Mouse (Mus musculus) midbrain, embryonic 11.5 days (tissue): ENCODE results near the gene Ddx54. TPM values are rescaled to one million over a fixed set of nuclear protein-coding genes. Genes with fewer than 3 reads are reported as not detected.

Source experiments
- ATAC-seq: fragments of 200-750 bp; cut with Nextera tagmentation; 2 replicates; pipeline ENCODE4 v1.8.0; 2017; ENCODE audit warnings: moderate TSS enrichment, moderate library complexity; ENCODE audit not compliant: low FRiP score
- DNase-seq: peaks from one replicate; pipeline ENCODE4 v3.0.0; 2015; ENCODE audit warnings: low spot score; ENCODE audit errors: missing footprints
- H3K27ac ChIP-seq: fragments of 300-500 bp; sonication (generic); 2 replicates; pipeline ENCODE4 v1.5.1; 2014; ENCODE audit warnings: low read depth, low read length
- H3K27me3 ChIP-seq: fragments of 300-500 bp; sonication (generic); 2 replicates; pipeline ENCODE4 v1.6.1; 2014; ENCODE audit warnings: mild to moderate bottlenecking, low read length, moderate library complexity, mixed read lengths; ENCODE audit not compliant: control insufficient read depth, insufficient read depth
- H3K36me3 ChIP-seq: fragments of 300-500 bp; sonication (generic); 2 replicates; pipeline ENCODE4 v1.6.1; 2014; ENCODE audit warnings: mild to moderate bottlenecking, low read length, moderate library complexity, mixed read lengths; ENCODE audit not compliant: control insufficient read depth, insufficient read depth
- H3K4me1 ChIP-seq: fragments of 300-500 bp; sonication (generic); 2 replicates; pipeline ENCODE4 v1.6.1; 2014; ENCODE audit warnings: low read length; ENCODE audit not compliant: control insufficient read depth, insufficient read depth
- H3K4me2 ChIP-seq: fragments of 300-500 bp; sonication (generic); 2 replicates; pipeline ENCODE4 v1.6.1; 2014; ENCODE audit warnings: mild to moderate bottlenecking, moderate library complexity
- H3K4me3 ChIP-seq: fragments of 300-500 bp; sonication (generic); 2 replicates; pipeline ENCODE4 v1.5.1; 2014; ENCODE audit warnings: low read depth, low read length
- H3K9ac ChIP-seq: fragments of 300-500 bp; sonication (generic); 2 replicates; pipeline ENCODE4 v1.6.1; 2014; ENCODE audit warnings: low read length
- H3K9me3 ChIP-seq: fragments of 300-500 bp; sonication (generic); 2 replicates; pipeline ENCODE4 v1.6.1; 2016; ENCODE audit warnings: low read length; ENCODE audit not compliant: control insufficient read depth
- WGBS: fragments of 180-500 bp; shearing (Covaris S2); extraction: QIAGEN DNeasy Blood & Tissue Kit; methylation state at CpG from one replicate; pipeline ENCODE4 v1.1.7; 2014; 5-methylcytosine and 5-hydroxymethylcytosine counted together
- polyA plus RNA-seq: library from polyadenylated mRNA; unstranded; fragments of >200 nt; fragmentation: Nextera tagmentation; extraction: Ambion mirVana; gene quantifications from 2 replicates; pipeline ENCODE4 v1.2.1, GENCODE M21; 2014

Ddx54 gene
- polyA plus RNA-seq, 1 experiment from 2014 or later = 32.2 TPM

GRCm38 (mm10) chr5:120671865-120672264 is 59.3 kb downstream of the Ddx54 start:
- ATAC-seq (no peak), DNase-seq (no peak)
- Histone ChIP-seq H3K36me3 (no peaks in the 10 kb centered on the region), H3K27me3 (no peaks in the 10 kb centered on the region), H3K27ac (no peak overlapping the region), H3K9me3 (no peaks in the 10 kb centered on the region), H3K4me1 (no peaks in the 10 kb centered on the region), H3K9ac (no peak overlapping the region), H3K4me2 (no peak overlapping the region), H3K4me3 (no peak overlapping the region)
- 76% methylated on average over 3 of the region's 3 CpGs for WGBS

GRCm38 (mm10) chr5:120673626-120674025 is 61.1 kb downstream of the Ddx54 start:
- DNase-seq = peak; percentile 92
- WGBS = 10% methylated on average over 12 of the region's 12 CpGs
- no peak overlapping the region for H3K4me2 ChIP-seq
- no peak overlapping the region for H3K27ac ChIP-seq
- H3K9ac ChIP-seq = no peak overlapping the region
- no peak for ATAC-seq
- H3K9me3 ChIP-seq = no peaks in the 10 kb centered on the region
- no peaks in the 10 kb centered on the region for H3K36me3 ChIP-seq
- H3K4me3 ChIP-seq = no peak overlapping the region
- no peaks in the 10 kb centered on the region for H3K4me1 ChIP-seq
- H3K27me3 ChIP-seq = no peaks in the 10 kb centered on the region

- Histone ChIP-seq H3K4me1 (peaks cover 3% of the 10 kb centered on the region; the same call in 1 of the 2 replicates), H3K27me3 (no peaks in the 10 kb centered on the region), H3K4me3 (no peak overlapping the region), H3K36me3 (no peaks in the 10 kb centered on the region), H3K9me3 (no peaks in the 10 kb centered on the region), H3K27ac (no peak overlapping the region), H3K9ac (no peak overlapping the region), H3K4me2 (no peak overlapping the region)
- 41% methylated on average over 21 of the region's 21 CpGs for WGBS
- DNase-seq (no peak), ATAC-seq (peak; percentile 30; the same call in 1 of the 2 replicates)
Measured at GRCm38 (mm10) chr5:120674229-120675145, 61.9 kb downstream of the Ddx54 start.

- no peak overlapping the region for H3K4me2 ChIP-seq
- 28% methylated on average over 2 of the region's 2 CpGs for WGBS
- ATAC-seq (no peak), DNase-seq (no peak)
- H3K4me3 ChIP-seq = no peak overlapping the region
- H3K36me3 ChIP-seq = no peaks in the 10 kb centered on the region
- H3K27ac ChIP-seq = no peak overlapping the region
- no peaks in the 10 kb centered on the region for H3K9me3 ChIP-seq
- peaks cover 6% of the 10 kb centered on the region for H3K27me3 ChIP-seq
- H3K9ac ChIP-seq = no peak overlapping the region
- H3K4me1 ChIP-seq = peaks cover 11% of the 10 kb centered on the region
Measured at GRCm38 (mm10) chr5:120677516-120677915, 65.0 kb downstream of the Ddx54 start.

Other genes starting within 250 kb of the Ddx54 start
- gene Lhx5, start 181.0 kb upstream of the Ddx54 start, polyA plus RNA-seq = 21.5 and 22.0 TPM in 2 replicates
- gene Sdsl, start 139.9 kb upstream of the Ddx54 start, polyA plus RNA-seq = 4.2 TPM in 2 replicates
- not detected in 2 replicates for gene Sds, start 136.2 kb upstream of the Ddx54 start, polyA plus RNA-seq
- gene Plbd2, start 109.1 kb upstream of the Ddx54 start, polyA plus RNA-seq = 20.2 and 21.9 TPM in 2 replicates
- gene Slc8b1, start 101.6 kb upstream of the Ddx54 start, polyA plus RNA-seq = 1.3 and 1.8 TPM in 2 replicates
- gene Tpcn1, start 24.1 kb upstream of the Ddx54 start, polyA plus RNA-seq = 8.6 and 10.8 TPM in 2 replicates
- 0.25 and 0.51 TPM in 2 replicates for gene Iqcd, start 23.7 kb upstream of the Ddx54 start, polyA plus RNA-seq
- 7.9 and 8.9 TPM in 2 replicates for gene Rita1, start 150 bp upstream of the Ddx54 start, polyA plus RNA-seq
- gene Cfap73, start 21.5 kb downstream of the Ddx54 start, polyA plus RNA-seq = not detected in 2 replicates
- gene Rasal1, start 36.1 kb downstream of the Ddx54 start, polyA plus RNA-seq = 0.14 TPM in 1 of 2 replicates, not detected in the other
- gene Dtx1, start 99.2 kb downstream of the Ddx54 start, polyA plus RNA-seq = 5.1 and 5.2 TPM in 2 replicates
- 0.05 and 0.33 TPM in 2 replicates for gene Oas2, start 137.1 kb downstream of the Ddx54 start, polyA plus RNA-seq
- 0.11 and 0.20 TPM in 2 replicates for gene Oas3, start 164.9 kb downstream of the Ddx54 start, polyA plus RNA-seq
- 0.12 TPM in 1 of 2 replicates, not detected in the other for gene Oas1e, start 182.8 kb downstream of the Ddx54 start, polyA plus RNA-seq
- 0.14 and 0.15 TPM in 2 replicates for gene Oas1c, start 199.8 kb downstream of the Ddx54 start, polyA plus RNA-seq
- gene Oas1f, start 234.6 kb downstream of the Ddx54 start, polyA plus RNA-seq = 0.08 TPM in 1 of 2 replicates, not detected in the other
- not detected in 2 replicates for gene Oas1h, start 248.7 kb downstream of the Ddx54 start, polyA plus RNA-seq